In the genomic region with DNA sequence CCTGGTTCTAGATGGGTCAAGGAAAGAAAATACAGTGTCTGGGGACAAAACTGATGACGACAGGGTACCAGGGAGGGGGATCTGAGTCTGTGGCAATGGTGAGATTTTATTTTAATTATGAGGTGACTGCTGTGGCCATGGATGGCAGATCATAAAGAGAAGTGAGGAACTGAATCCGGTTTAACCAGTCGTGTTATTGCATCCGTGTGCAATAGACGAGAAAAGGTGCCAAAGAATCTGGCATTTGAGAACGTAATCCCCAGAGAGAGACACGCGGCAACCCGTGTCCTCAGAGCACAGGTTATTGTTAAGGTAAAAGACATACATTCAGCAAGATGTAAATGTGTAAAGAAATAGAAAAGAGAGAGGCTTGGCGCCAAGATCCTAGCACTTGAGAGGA, we compare ENCODE assay signal across 26 mouse cellular contexts. TPM values are rescaled to one million over a fixed set of nuclear protein-coding genes. Genes with fewer than 3 reads are reported as not detected.
DNase-seq lines count a peak whose midpoint lies in the region; ATAC-seq and TF ChIP-seq lines count a peak whose summit lies in the region.
"Had no signal": no experiment of that assay in that cellular context is flagged by ENCODE, and none has a peak within 500 bp of the region (broad histone marks: within the 10 kb centered on the region; RNA-seq: fewer than 3 reads in every experiment).

No protein-coding gene starts in this region.

- H3K9ac ChIP-seq in kidney, embryonic 15.5 days: no peak overlapping the region
- H3K9ac ChIP-seq in lung, postnatal 0 days (replicated peaks; ENCODE audit: low read depth): no peak overlapping the region
- H3K9ac ChIP-seq: embryonic facial prominence, embryonic 15.5 days; forebrain, embryonic 12.5 days had no signal

- no peak for TF ChIP-seq CTCF in lung, postnatal 0 days (IDR thresholded peaks at IDR 0.05)
- no peak for TF ChIP-seq CTCF in G1E (IDR thresholded peaks at IDR 0.05; ENCODE audit: low read depth, low read length)

- no peaks in the 10 kb centered on the region for H3K27me3 ChIP-seq in kidney, embryonic 15.5 days
- H3K27me3 ChIP-seq in lung, postnatal 0 days (replicated peaks; ENCODE audit: insufficient read depth, low read length): no peaks in the 10 kb centered on the region
- H3K27me3 ChIP-seq in G1E (ENCODE audit: insufficient read depth, low read length) (no peaks in the 10 kb centered on the region), myocyte (ENCODE audit: control insufficient read depth, insufficient read depth, insufficient read length) (no peaks in the 10 kb centered on the region)
- H3K27me3 ChIP-seq: embryonic facial prominence, embryonic 15.5 days; hindbrain, embryonic 15.5 days had no signal

- H3K4me1 ChIP-seq in kidney, embryonic 15.5 days: peaks cover 17% of the 10 kb centered on the region
- peaks cover 5% of the 10 kb centered on the region; the same call in 1 of the 2 replicates for H3K4me1 ChIP-seq in lung, postnatal 0 days (ENCODE audit: insufficient read depth, low read depth, low read length)
- peaks cover 31% of the 10 kb centered on the region for H3K4me1 ChIP-seq in G1E (ENCODE audit: insufficient read depth, low read depth, low read length)

- H3K36me3 ChIP-seq in kidney, embryonic 15.5 days: no peaks in the 10 kb centered on the region
- no peaks in the 10 kb centered on the region for H3K36me3 ChIP-seq in lung, postnatal 0 days (ENCODE audit: insufficient read depth, low read length)
- peaks cover 9% of the 10 kb centered on the region for H3K36me3 ChIP-seq in G1E (replicated peaks)
- no peaks in the 10 kb centered on the region for H3K36me3 ChIP-seq in myocyte (ENCODE audit: control insufficient read depth, insufficient read depth)
- H3K36me3 ChIP-seq: embryonic facial prominence, embryonic 15.5 days; forebrain, embryonic 12.5 days; hindbrain, embryonic 12.5 days; hindbrain, embryonic 15.5 days had no signal

- no peaks in the 10 kb centered on the region for H3K9me3 ChIP-seq in kidney, embryonic 15.5 days (replicated peaks)
- H3K9me3 ChIP-seq in lung, postnatal 0 days (ENCODE audit: low read length): no peaks in the 10 kb centered on the region
- H3K9me3 ChIP-seq in G1E (replicated peaks): no peaks in the 10 kb centered on the region
- H3K9me3 ChIP-seq: embryonic facial prominence, embryonic 15.5 days; forebrain, embryonic 12.5 days; hindbrain, embryonic 15.5 days had no signal

- ATAC-seq in kidney, embryonic 15.5 days (replicated peaks; ENCODE audit: low FRiP score): no peak
- no peak for ATAC-seq in lung, postnatal 0 days
- no peak for ATAC-seq in G1E (ENCODE audit: extremely low read depth, insufficient number of reproducible peaks, low FRiP score, poor library complexity, severe bottlenecking)
- ATAC-seq: activated CD4-positive, CD25-positive, alpha-beta regulatory T cell, adult 4 months had no signal

- intact Hi-C loops in left cerebral cortex, postnatal 25 days (cut with DNase I): no loop called here

- no peak overlapping the region for H3K4me3 ChIP-seq in kidney, embryonic 15.5 days (replicated peaks)
- H3K4me3 ChIP-seq in lung, postnatal 0 days (ENCODE audit: low read depth, low read length): no peak overlapping the region
- H3K4me3 ChIP-seq in G1E (ENCODE audit: low read depth, low read length): peak overlapping the region; percentile 88; the same call in 1 of the 2 replicates
- peak overlapping the region; percentile 60 for H3K4me3 ChIP-seq in myocyte

- no peak overlapping the region for H3K27ac ChIP-seq in kidney, embryonic 15.5 days
- no peak overlapping the region for H3K27ac ChIP-seq in lung, postnatal 0 days (ENCODE audit: low read length)
- H3K27ac ChIP-seq: forebrain, embryonic 12.5 days; hindbrain, embryonic 12.5 days; hindbrain, embryonic 15.5 days had no signal

- H3ac ChIP-seq in myocyte (ENCODE audit: control insufficient read depth, insufficient read length): no peak overlapping the region

- H3K79me2 ChIP-seq in myocyte (ENCODE audit: control insufficient read depth, insufficient read depth): no peaks in the 10 kb centered on the region

- 78% methylated on average over 10 of the region's 10 CpGs for WGBS in kidney, embryonic 15.5 days
- 81% methylated on average over 10 of the region's 10 CpGs for WGBS in lung, postnatal 0 days

- H3K4me2 ChIP-seq in kidney, embryonic 15.5 days: 0 out of 2 replicates have a peak overlapping the region, but pooled peaks have one; percentile 90
- no peak overlapping the region for H3K4me2 ChIP-seq in lung, postnatal 0 days (replicated peaks; ENCODE audit: low read depth, low read length)
- H3K4me2 ChIP-seq in myocyte (ENCODE audit: low read depth): no peak overlapping the region

- DNase-seq in kidney, adult 18-20 months: no peak
- peak; percentile 29 for DNase-seq in lung, postnatal 0 days (ENCODE audit: low spot score)
- no peak for DNase-seq in lung, postnatal 25 days (ENCODE audit: low spot score)
- no peak for DNase-seq in G1E (ENCODE audit: low spot score)
- no peak for DNase-seq in left cerebral cortex, postnatal 25 days (ENCODE audit: low spot score in 2 of 2)
- no peak for DNase-seq in thymus, postnatal 36 days
- DNase-seq: adrenal gland, adult 8-10 months; adrenal gland, postnatal 25 days; B cell, adult 2 months; embryo, embryonic 11 days; gastrocnemius, postnatal 10 days; gastrocnemius, postnatal 36 days; heart, adult 11 months had no signal

- TF ChIP-seq EP300 in lung, postnatal 0 days (IDR thresholded peaks at IDR 0.05): no peak

- no peak for TF ChIP-seq POLR2A in myocyte (IDR thresholded peaks at IDR 0.05; ENCODE audit: insufficient read length, low read depth)

TF ChIP-seq in myocyte, 11 proteins besides CTCF, POLR2A, EP300 and RAD21:
- TF ChIP-seq POLR2AphosphoS2 (IDR thresholded peaks at IDR 0.05; ENCODE audit: insufficient read length, low read depth): no peak
- TF ChIP-seq MYOG (IDR thresholded peaks at IDR 0.05; ENCODE audit: control insufficient read depth in 1 of 3, insufficient read depth in 1 of 3, insufficient read length in 2 of 3, low read depth in 2 of 3): no peak
- no peak for TF ChIP-seq CEBPB (IDR thresholded peaks at IDR 0.05; ENCODE audit: insufficient read depth, poor library complexity, severe bottlenecking)
- no peak for TF ChIP-seq MAX (IDR thresholded peaks at IDR 0.05; ENCODE audit: low read depth)
- no peak for TF ChIP-seq SRF (IDR thresholded peaks at IDR 0.05; ENCODE audit: control insufficient read depth, insufficient read length, low read depth)
- no peak for TF ChIP-seq MYOD1 (IDR thresholded peaks at IDR 0.05; ENCODE audit: control insufficient read depth in 1 of 3, insufficient read length in 2 of 3, low read depth in 2 of 3)
- no peak for TF ChIP-seq E2F4 (IDR thresholded peaks at IDR 0.05; ENCODE audit: insufficient read depth)
- TF ChIP-seq TCF3 (IDR thresholded peaks at IDR 0.05; ENCODE audit: insufficient read length, low read depth): no peak
- no peak for TF ChIP-seq TCF12 (IDR thresholded peaks at IDR 0.05; ENCODE audit: insufficient read depth, poor library complexity, severe bottlenecking)
- TF ChIP-seq USF1 (IDR thresholded peaks at IDR 0.05; ENCODE audit: low read depth): no peak
- TF ChIP-seq REST (IDR thresholded peaks at IDR 0.05; ENCODE audit: insufficient read depth, insufficient read length): no peak

RNA-seq across cellular contexts. Expression of gene Pla2g12a, which starts 1.1 kb away (rescaled TPM):
- polyA plus RNA-seq in kidney, embryonic 15.5 days (2015; fragmentation: Nextera tagmentation; extraction: Ambion mirVana): 41.5 and 43.8 TPM in 2 replicates
- 34.0 and 43.7 TPM in 2 replicates for polyA plus RNA-seq in lung, postnatal 0 days (2015; fragmentation: Nextera tagmentation; extraction: Ambion mirVana)
- total RNA-seq in G1E (2014; fragmentation: Nextera tagmentation) (40.8 and 45.9 TPM in 2 replicates), G1E (2017) (77.4 and 97.4 TPM in 2 replicates)
- polyA plus RNA-seq in G1E (2012) (145 and 196 TPM in 2 replicates), myocyte (2012; fragmentation: generic; extraction: Trizol) (31.3 TPM)
- 10 to 100 TPM; 15.4 to 18.9 TPM for total RNA-seq in left cerebral cortex, postnatal 25 days (2021)

RNA-seq across cellular contexts. Expression of gene Casp6, which starts 23.9 kb away (rescaled TPM):
- polyA plus RNA-seq in kidney, embryonic 15.5 days (2015; fragmentation: Nextera tagmentation; extraction: Ambion mirVana): 79.2 and 79.3 TPM in 2 replicates
- 76.5 and 83.4 TPM in 2 replicates for polyA plus RNA-seq in lung, postnatal 0 days (2015; fragmentation: Nextera tagmentation; extraction: Ambion mirVana)
- total RNA-seq in G1E (2014; fragmentation: Nextera tagmentation): 57.4 and 63.1 TPM in 2 replicates
- 37.3 TPM in 2 replicates for total RNA-seq in G1E (2017)
- polyA plus RNA-seq in G1E (2012): 23.2 and 27.5 TPM in 2 replicates
- 12.7 TPM for polyA plus RNA-seq in myocyte (2012; fragmentation: generic; extraction: Trizol)
- total RNA-seq in left cerebral cortex, postnatal 25 days (2021): 1 to 10 TPM; 6.0 to 9.7 TPM

RNA-seq across cellular contexts. Expression of gene Cfi, which starts 41.6 kb away (rescaled TPM):
- 14.2 and 17.5 TPM in 2 replicates for polyA plus RNA-seq in kidney, embryonic 15.5 days (2015; fragmentation: Nextera tagmentation; extraction: Ambion mirVana)
- polyA plus RNA-seq in lung, postnatal 0 days (2015; fragmentation: Nextera tagmentation; extraction: Ambion mirVana): 1.3 and 1.5 TPM in 2 replicates
- total RNA-seq in G1E (2014; fragmentation: Nextera tagmentation) (not detected in 2 replicates), G1E (2017) (not detected in 2 replicates)
- polyA plus RNA-seq in G1E (2012) (not detected in 2 replicates), myocyte (2012; fragmentation: generic; extraction: Trizol) (not detected)
- not detected for total RNA-seq in left cerebral cortex, postnatal 25 days (2021)
- total RNA-seq: adrenal gland, adult 8-10 months; adrenal gland, postnatal 25 days; hematopoietic stem cell, adult 5-6 weeks had no signal
- polyA plus RNA-seq: activated CD4-positive, CD25-positive, alpha-beta regulatory T cell, adult 4 months; cortical plate, adult 2 months had no signal

RNA-seq across cellular contexts. Expression of gene Gar1, which starts 46.1 kb away (rescaled TPM):
- polyA plus RNA-seq in kidney, embryonic 15.5 days (2015; fragmentation: Nextera tagmentation; extraction: Ambion mirVana): 92.9 and 95.5 TPM in 2 replicates
- 17.9 and 21.0 TPM in 2 replicates for polyA plus RNA-seq in lung, postnatal 0 days (2015; fragmentation: Nextera tagmentation; extraction: Ambion mirVana)
- total RNA-seq in G1E (2014; fragmentation: Nextera tagmentation): 87.1 and 91.2 TPM in 2 replicates
- total RNA-seq in G1E (2017): 34.3 and 42.5 TPM in 2 replicates
- 141 and 148 TPM in 2 replicates for polyA plus RNA-seq in G1E (2012)
- 89.0 TPM for polyA plus RNA-seq in myocyte (2012; fragmentation: generic; extraction: Trizol)
- 10 to 100 TPM; 35.9 to 44.2 TPM for total RNA-seq in left cerebral cortex, postnatal 25 days (2021)

RNA-seq across cellular contexts. Expression of gene Rrh, which starts 54.9 kb away (rescaled TPM):
- 0.21 TPM in 1 of 2 replicates, not detected in the other for polyA plus RNA-seq in kidney, embryonic 15.5 days (2015; fragmentation: Nextera tagmentation; extraction: Ambion mirVana)
- polyA plus RNA-seq in lung, postnatal 0 days (2015; fragmentation: Nextera tagmentation; extraction: Ambion mirVana): not detected in 2 replicates
- total RNA-seq in G1E (2014; fragmentation: Nextera tagmentation): 0.53 and 0.83 TPM in 2 replicates
- 1.0 and 1.1 TPM in 2 replicates for total RNA-seq in G1E (2017)
- not detected in 2 replicates for polyA plus RNA-seq in G1E (2012)
- not detected for polyA plus RNA-seq in myocyte (2012; fragmentation: generic; extraction: Trizol)
- total RNA-seq in left cerebral cortex, postnatal 25 days (2021): 1 to 10 TPM in 1 of 2 experiments, under 1 TPM in 1; 0.53 to 1.1 TPM
- total RNA-seq: gastrocnemius, adult 18-20 months; gastrocnemius, postnatal 36 days; heart, postnatal 25 days had no signal
- polyA plus RNA-seq: activated CD4-positive, CD25-positive, alpha-beta regulatory T cell, adult 4 months; heart, embryonic 11.5 days; heart, embryonic 14.5 days; hindbrain, embryonic 12.5 days had no signal

Comparison
In these comparisons a context has a peak if more than half of its experiments do, and no peak if none do; other contexts are left out.
1. H3K4me3 ChIP-seq: peak in G1E (single experiment) and myocyte (single experiment); none in kidney, embryonic 15.5 days (single experiment) and lung, postnatal 0 days (single experiment).